Mouse (Mus musculus) cerebral cortex, adult 2 months (tissue): Measurements from ENCODE around the gene Galns.

Experiments
- WGBS: fragments of 180-500 bp; shearing (Covaris S2); methylation state at CpG from one replicate; pipeline ENCODE4 v1.1.7; 2018; 5-methylcytosine and 5-hydroxymethylcytosine counted together

Galns gene

GRCm38 (mm10) chr8:122546066-122546755, 65.1 kb downstream of the Galns start:
- 95% methylated on average over 7 of the region's 7 CpGs for WGBS

- WGBS: 88% methylated on average over 8 of the region's 8 CpGs
These were observed 67.1 kb downstream of the Galns start for GRCm38 (mm10) chr8:122544138-122544537.

- 90% methylated on average over 9 of the region's 9 CpGs for WGBS
These were observed 72.8 kb downstream of the Galns start for GRCm38 (mm10) chr8:122538310-122539076.

DNA sequence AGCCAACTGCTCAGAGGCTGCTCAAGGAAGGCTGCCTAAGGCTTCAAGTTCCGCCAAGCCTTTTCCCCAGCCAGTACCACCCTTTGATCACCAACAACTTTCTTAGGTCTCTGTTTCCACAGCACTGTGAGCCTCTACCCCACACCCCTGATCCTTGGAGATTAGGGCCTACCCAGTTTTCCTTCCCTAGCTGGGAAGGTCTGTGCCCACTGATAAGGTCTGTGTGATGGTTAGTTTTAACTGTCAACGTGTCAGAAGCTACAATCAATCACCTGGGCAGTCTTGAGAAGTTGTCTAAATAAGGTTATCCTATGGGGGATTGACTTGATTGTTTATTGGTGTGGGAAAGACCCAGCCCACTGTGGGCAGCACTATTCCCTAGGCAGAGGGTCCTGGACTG, 73.5 kb downstream of the Galns start:
- WGBS: 83% methylated on average over 2 of the region's 2 CpGs

DNA sequence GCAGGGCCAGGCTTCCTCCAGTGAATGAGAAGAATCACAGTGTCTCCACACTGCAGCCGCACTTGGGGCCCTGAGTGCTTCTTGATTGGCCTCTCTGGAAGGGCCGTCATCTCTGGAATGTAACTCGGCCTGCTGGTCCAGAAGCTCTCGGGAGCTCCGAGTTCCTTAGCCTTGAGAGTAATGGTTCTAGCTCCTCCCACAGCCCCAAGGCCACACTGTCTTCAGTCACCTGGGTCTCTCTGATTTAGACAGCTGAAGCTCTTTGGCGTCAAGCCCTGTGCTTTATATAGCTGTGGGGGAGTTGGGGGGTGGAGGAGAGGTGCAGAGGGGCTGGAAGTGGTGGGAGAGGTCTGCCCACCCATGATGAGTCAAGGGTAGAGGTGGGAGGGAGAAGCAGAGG, 74.2 kb downstream of the Galns start:
- WGBS: 64% methylated on average over 6 of the region's 6 CpGs

- 88% methylated on average over 8 of the region's 8 CpGs for WGBS
These were observed 80.0 kb downstream of the Galns start for GRCm38 (mm10) chr8:122531312-122531711.

DNA sequence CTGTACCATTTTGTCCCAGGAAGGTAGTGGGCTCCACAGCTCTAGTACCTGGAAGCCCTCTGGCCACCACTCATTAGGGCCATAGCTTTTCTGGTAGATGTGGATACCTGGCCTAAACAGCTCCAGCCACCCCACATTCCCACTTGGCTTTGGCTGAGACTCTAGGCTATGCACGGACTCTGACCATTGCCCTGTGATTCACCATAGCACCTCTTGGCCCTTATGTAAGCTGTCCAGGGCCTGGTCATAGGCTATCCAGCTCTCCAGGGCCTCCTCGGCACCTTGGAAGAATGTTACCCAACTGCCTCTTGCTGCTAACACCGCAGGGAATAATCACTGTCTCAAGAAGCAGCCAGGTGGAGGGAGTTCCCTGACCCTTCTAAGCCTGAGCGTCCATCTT, 82.1 kb downstream of the Galns start:
- WGBS: 96% methylated on average over 4 of the region's 4 CpGs
